Mouse (Mus musculus) frontal cortex, postnatal 14 days (tissue): ENCODE measurements around the gene Ptcra.
A peak's percentile ranks its signal among the peaks of the same experiment; 100 is the strongest.
"Not testable (repeated sequence)": the region's sequence is repeated elsewhere in the genome, so short reads cannot be mapped to it uniquely, and the experiment has no call there.

ENCODE experiments used
- DNase-seq, 2 experiments: peaks; one replicate each; pipeline ENCODE4 v3.0.0; 2022; ENCODE audit warnings: low spot score in 2 of 2

Gene Ptcra

GRCm38 (mm10) chr17:46771616-46772015 lies 8.1 kb upstream of the Ptcra start:
- no peak for DNase-seq

GRCm38 (mm10) chr17:46771025-46771424 lies 7.5 kb upstream of the Ptcra start:
- no peak for DNase-seq

- no peak for DNase-seq
Measured at GRCm38 (mm10) chr17:46770546-46770945, 7.0 kb upstream of the Ptcra start.

GRCm38 (mm10) chr17:46767868-46768267 lies 4.4 kb upstream of the Ptcra start:
- no peak for DNase-seq

GRCm38 (mm10) chr17:46764916-46765315 lies 1.4 kb upstream of the Ptcra start:
- DNase-seq: not testable (repeated sequence)

- no peak for DNase-seq
Measured at GRCm38 (mm10) chr17:46758753-46759152, 4.8 kb downstream of the Ptcra start.

- DNase-seq: peak; percentile 97 to 98
Measured at GRCm38 (mm10) chr17:46751794-46752556, 11.5 kb downstream of the Ptcra start, which contains the start of gene Cnpy3. Gene Cnpy3, minus strand, starts transcription at chr17:46752214.

GRCm38 (mm10) chr17:46751056-46751793 lies 12.3 kb downstream of the Ptcra start:
- DNase-seq: peak in 1 of 2 experiments; percentile 57

GRCm38 (mm10) chr17:46750580-46750979 lies 12.9 kb downstream of the Ptcra start:
- no peak for DNase-seq

- DNase-seq: no peak
Measured at GRCm38 (mm10) chr17:46749282-46749681, 14.2 kb downstream of the Ptcra start.

- DNase-seq: no peak
Measured at GRCm38 (mm10) chr17:46747806-46748205, 15.7 kb downstream of the Ptcra start.

- no peak for DNase-seq
Measured at GRCm38 (mm10) chr17:46747234-46747633, 16.3 kb downstream of the Ptcra start.

GRCm38 (mm10) chr17:46745506-46745905 lies 18.0 kb downstream of the Ptcra start:
- DNase-seq: no peak

GRCm38 (mm10) chr17:46742986-46743385 lies 20.5 kb downstream of the Ptcra start:
- no peak for DNase-seq

GRCm38 (mm10) chr17:46741305-46741704 lies 22.2 kb downstream of the Ptcra start:
- no peak for DNase-seq

GRCm38 (mm10) chr17:46736160-46736559 lies 27.4 kb downstream of the Ptcra start:
- no peak for DNase-seq

GRCm38 (mm10) chr17:46735287-46735686 lies 28.2 kb downstream of the Ptcra start:
- no peak for DNase-seq

- no peak for DNase-seq
Measured at GRCm38 (mm10) chr17:46734055-46734454, 29.5 kb downstream of the Ptcra start.

GRCm38 (mm10) chr17:46728904-46729318 lies 34.6 kb downstream of the Ptcra start, which contains the start of gene Gnmt:
Gene Gnmt, minus strand, starts transcription at chr17:46729168.
- no peak for DNase-seq

- no peak for DNase-seq
Measured at GRCm38 (mm10) chr17:46728496-46728895, 35.0 kb downstream of the Ptcra start.

- DNase-seq: no peak
Measured at GRCm38 (mm10) chr17:46728021-46728420, 35.5 kb downstream of the Ptcra start.

GRCm38 (mm10) chr17:46727271-46727670 lies 36.2 kb downstream of the Ptcra start:
- DNase-seq: no peak
